Mouse (Mus musculus): ENCODE data around the gene Lrrc4c.

- no peak for TF ChIP-seq CTCF (IDR thresholded peaks at IDR 0.05; ENCODE audit: low read depth)
- no peak for TF ChIP-seq EP300 (IDR thresholded peaks at IDR 0.05; ENCODE audit: low read depth)
Measured at GRCm38 (mm10) chr2:96573755-96574154, 255.8 kb downstream of the Lrrc4c start.
